Mouse (Mus musculus): ENCODE measurements around the gene Gm28729.
"Not testable (repeated sequence)": the region's sequence is repeated elsewhere in the genome, so short reads cannot be mapped to it uniquely, and the experiment has no call there.

Gm28729 gene

DNA sequence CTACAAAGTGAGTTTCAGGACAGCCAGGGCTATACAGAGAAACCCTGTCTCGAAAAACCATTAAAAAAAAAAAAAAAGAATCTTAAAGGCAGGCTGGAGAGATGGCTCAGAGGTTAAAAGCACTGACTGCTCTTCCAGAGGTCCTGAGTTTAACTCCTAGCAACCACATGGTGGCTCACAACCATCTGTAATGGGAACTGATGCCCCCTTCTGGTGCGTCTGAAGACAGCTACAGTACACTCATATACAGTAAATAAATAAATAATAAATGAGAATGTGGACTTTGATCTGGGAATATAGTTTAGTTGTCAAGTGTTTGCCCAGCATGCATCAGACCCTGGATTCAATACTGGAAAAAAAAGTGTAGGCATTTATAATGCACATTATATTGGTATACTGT is 3.5 kb downstream of the Gm28729 start:
- DNase-seq (ENCODE audit: low read depth) = peak; percentile 25

- no peak for DNase-seq (ENCODE audit: low read depth)
These were observed 7.6 kb downstream of the Gm28729 start for GRCm38 (mm10) chr9:96517429-96517828.

GRCm38 (mm10) chr9:96516806-96517205 is 8.3 kb downstream of the Gm28729 start:
- DNase-seq (ENCODE audit: low read depth) = peak; percentile 47

- DNase-seq (ENCODE audit: low read depth) = peak; percentile 15
These were observed 9.3 kb downstream of the Gm28729 start for GRCm38 (mm10) chr9:96515737-96516136.

GRCm38 (mm10) chr9:96514278-96514677 is 10.8 kb downstream of the Gm28729 start:
- no peak for DNase-seq (ENCODE audit: low read depth)

- peak; percentile 53 for DNase-seq (ENCODE audit: low read depth)
These were observed 19.0 kb downstream of the Gm28729 start for GRCm38 (mm10) chr9:96506011-96506498.

DNA sequence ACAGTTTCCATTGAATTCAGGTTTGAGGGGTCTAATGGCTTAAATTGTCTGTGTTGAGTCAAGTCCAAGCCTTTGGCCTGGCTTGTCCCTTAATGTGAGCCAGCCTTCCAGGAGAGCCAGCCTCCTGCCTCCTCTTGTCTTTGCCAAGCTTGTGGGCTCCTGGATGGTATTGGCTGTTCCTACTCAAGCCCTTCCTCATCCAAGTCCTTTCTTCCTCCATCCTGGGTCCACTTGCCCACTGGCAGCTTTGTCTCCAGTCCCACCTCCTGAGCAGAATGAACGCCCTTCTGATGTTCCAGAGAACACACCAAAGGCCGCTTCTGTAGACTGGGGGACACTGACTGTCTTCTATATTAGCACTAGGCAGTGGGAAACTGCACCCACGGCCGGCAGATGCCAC is 19.9 kb downstream of the Gm28729 start:
- no peak for DNase-seq (ENCODE audit: low read depth)

GRCm38 (mm10) chr9:96504116-96504895 is 20.8 kb downstream of the Gm28729 start:
- DNase-seq (ENCODE audit: low read depth) = no peak

GRCm38 (mm10) chr9:96502856-96503610 is 22.0 kb downstream of the Gm28729 start:
- no peak for DNase-seq (ENCODE audit: low read depth)

DNA sequence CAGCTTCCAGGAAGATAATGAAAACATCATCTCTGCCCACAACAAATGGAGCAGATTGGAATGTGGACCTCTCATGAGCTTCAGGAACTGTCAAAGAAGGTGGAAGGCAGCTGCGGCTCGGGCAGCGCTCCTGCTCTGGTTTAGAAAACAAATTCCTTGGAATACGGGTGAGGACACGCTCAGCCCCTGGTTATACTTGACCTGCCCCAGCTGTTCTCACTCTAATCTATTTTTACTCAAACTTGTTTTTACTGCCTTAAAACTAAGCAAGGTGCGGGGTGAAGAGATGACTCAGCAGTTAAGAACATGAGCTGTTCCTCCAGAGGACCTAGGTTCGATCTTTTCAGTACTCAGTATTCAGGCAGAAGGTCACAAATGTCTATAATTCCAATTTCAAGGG is 23.8 kb downstream of the Gm28729 start:
- no peak for DNase-seq (ENCODE audit: low read depth)

GRCm38 (mm10) chr9:96493212-96493611 is 31.9 kb downstream of the Gm28729 start:
- DNase-seq (ENCODE audit: low read depth) = no peak

GRCm38 (mm10) chr9:96491810-96492209 is 33.3 kb downstream of the Gm28729 start:
- peak; percentile 62 for DNase-seq (ENCODE audit: low read depth)

- not testable (repeated sequence) for DNase-seq (ENCODE audit: low read depth)
These were observed 37.2 kb downstream of the Gm28729 start for GRCm38 (mm10) chr9:96487869-96488268.

DNA sequence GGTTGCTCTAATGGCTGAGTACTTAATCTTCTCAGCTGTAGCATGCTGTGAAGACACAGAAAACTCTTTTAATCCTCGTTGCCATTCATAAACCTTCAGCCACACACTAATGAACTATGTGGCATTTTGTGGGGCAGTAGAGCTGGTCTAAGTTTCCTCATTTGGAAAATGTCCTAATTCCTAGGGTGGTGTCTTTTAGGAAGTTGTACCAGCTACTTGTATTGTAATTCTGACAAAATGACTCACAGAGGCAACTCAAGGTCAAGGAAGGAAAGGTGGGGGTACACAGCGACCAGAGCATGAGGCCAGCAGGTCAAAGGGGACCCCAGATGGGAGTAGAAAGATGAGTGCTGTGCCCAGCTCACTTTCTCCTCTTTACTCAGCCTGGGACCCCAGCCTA is 41.4 kb downstream of the Gm28729 start:
- DNase-seq (ENCODE audit: low read depth) = no peak

GRCm38 (mm10) chr9:96483028-96483427 is 42.0 kb downstream of the Gm28729 start:
- DNase-seq (ENCODE audit: low read depth) = no peak

GRCm38 (mm10) chr9:96478071-96478888 is 46.8 kb downstream of the Gm28729 start, which contains the start of gene Rnf7:
TSS of gene Rnf7 (minus strand) at chr9:96478675.
- DNase-seq (ENCODE audit: low read depth) = peak; percentile 98

DNA sequence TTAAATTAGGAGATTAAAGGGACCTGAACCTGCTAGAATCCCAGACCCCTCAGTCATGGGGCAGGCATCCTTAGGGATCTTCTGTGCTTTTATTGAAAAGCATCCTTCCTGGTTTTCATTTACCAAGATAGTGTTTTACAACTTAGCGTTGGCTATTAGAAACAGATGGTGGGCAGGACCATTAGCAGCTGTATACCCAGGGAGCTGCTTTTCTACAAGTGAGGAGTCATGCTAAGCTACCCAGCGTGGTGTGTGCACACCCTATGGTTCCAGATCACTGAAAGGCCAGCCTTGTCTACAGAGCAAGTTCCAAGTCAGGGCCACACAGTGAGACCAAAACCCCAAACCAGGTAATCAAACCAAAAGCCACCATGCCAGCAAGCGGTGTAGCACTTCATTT is 52.7 kb downstream of the Gm28729 start:
- DNase-seq (ENCODE audit: low read depth) = peak; percentile 44

GRCm38 (mm10) chr9:96471681-96472080 is 53.4 kb downstream of the Gm28729 start:
- DNase-seq (ENCODE audit: low read depth) = not testable (repeated sequence)

- DNase-seq (ENCODE audit: low read depth) = no peak
These were observed 54.6 kb downstream of the Gm28729 start for GRCm38 (mm10) chr9:96470266-96470974.

DNA sequence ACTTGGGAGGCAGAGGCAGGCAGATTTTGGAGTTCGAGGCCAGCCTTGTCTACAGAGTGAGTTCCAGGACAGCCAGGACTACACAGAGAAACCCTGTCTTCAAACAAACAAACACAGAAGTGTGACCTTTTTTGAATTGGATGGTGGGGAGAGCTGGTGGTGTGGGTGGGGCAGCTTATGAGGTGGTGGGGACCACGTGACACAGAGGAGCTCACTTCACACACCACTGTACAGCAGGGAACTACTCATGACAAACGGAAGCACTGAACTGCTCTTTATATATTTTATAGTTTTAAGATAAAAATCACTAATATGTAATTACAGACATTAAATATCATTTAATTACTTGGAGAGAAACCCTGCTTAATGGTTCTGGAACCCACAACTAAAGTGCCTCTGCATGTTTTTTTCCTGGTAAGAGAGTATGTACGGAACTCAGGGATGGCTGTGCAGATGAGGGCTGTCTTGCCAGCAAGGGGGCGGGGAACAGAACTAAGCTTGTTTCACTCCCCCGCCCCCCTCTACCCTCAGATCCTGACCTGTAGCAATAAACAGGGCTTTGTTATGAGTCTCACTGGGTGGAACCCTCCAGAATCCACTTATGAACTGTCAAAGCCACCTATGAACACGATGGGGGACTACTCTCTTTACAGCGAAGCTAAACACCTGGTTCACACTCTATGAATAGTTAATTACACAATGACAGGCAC is 55.4 kb downstream of the Gm28729 start:
- no peak for DNase-seq (ENCODE audit: low read depth)

DNA sequence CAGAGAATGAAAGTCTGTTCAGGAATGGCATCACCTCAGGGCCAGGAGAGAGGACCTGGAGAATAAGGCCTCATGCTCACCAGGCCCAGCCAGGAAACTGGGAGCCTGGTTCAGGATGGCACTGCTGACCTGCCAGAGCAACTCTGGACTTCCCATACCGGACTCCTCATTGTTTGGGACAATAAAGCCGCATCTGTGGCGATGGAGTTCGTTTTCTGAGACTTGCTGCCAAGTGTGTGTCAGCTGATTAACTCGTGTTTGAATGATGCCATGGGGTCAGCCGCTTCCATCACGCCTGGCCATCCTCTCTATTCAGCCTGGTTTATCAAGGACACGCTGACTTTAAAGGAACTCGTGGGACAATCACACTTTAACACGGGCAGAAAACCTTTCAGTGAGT is 61.4 kb downstream of the Gm28729 start:
- no peak for DNase-seq (ENCODE audit: low read depth)

All from NIH3T3 (cell line).